Mouse (Mus musculus) lung, postnatal 0 days (tissue): Measurements from ENCODE around the gene D430042O09Rik.

Source experiments
- CTCF ChIP-seq: IDR thresholded peaks from 2 replicates; pipeline ENCODE4 v1.5.1; 2016; ENCODE audit warnings: antibody characterized with exemption, mild to moderate bottlenecking
- EP300 ChIP-seq: IDR thresholded peaks from 2 replicates; pipeline ENCODE4 v1.6.1; 2016; ENCODE audit warnings: antibody characterized with exemption, mild to moderate bottlenecking, control low read depth

GRCm38 (mm10) chr7:125827420-125827819 is 119.7 kb downstream of the D430042O09Rik start:
- TF ChIP-seq CTCF (no peak), EP300 (no peak)
